ENCODE assay signal across 10 mouse cellular contexts in the genomic region with DNA sequence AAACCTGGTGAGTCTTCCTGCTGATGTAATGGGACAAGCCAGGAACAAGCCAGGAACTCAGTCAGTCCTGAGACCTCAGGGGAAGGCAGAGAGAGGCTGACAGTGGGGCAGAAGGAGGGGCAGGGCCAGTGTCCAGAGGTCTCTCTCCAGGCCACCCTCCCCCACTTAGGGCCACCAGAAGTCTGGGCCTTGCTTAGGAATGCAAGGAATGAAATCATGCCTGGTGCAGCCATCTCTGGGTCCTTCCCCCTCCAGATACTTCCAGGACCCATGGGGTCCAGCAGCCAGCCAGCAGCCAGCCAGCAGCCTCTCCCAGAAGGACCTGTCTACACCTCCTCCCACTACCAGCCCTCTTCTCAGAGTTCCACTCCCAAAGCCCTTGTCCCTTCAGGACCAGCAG. TPM values are rescaled to one million over a fixed set of nuclear protein-coding genes. Genes with fewer than 3 reads are reported as not detected.
DNase-seq lines count a peak whose midpoint lies in the region; ATAC-seq lines count a peak whose summit lies in the region.
"Had no signal": no experiment of that assay in that cellular context is flagged by ENCODE, and none has a peak within 500 bp of the region (broad histone marks: within the 10 kb centered on the region; RNA-seq: fewer than 3 reads in every experiment).

No protein-coding gene starts in this region.

- no peaks in the 10 kb centered on the region for H3K27me3 ChIP-seq in hindbrain, embryonic 10.5 days (ENCODE audit: insufficient read depth, poor library complexity, severe bottlenecking)
- H3K27me3 ChIP-seq in hindbrain, embryonic 14.5 days (ENCODE audit: control insufficient read depth, insufficient read depth, low read length) = no peaks in the 10 kb centered on the region
- no peaks in the 10 kb centered on the region for H3K27me3 ChIP-seq in intestine, embryonic 16.5 days (replicated peaks; ENCODE audit: control insufficient read depth, insufficient read depth, low read length)
- no peaks in the 10 kb centered on the region for H3K27me3 ChIP-seq in limb, embryonic 15.5 days

- peaks cover 96% of the 10 kb centered on the region for H3K4me1 ChIP-seq in hindbrain, embryonic 10.5 days (replicated peaks)
- H3K4me1 ChIP-seq in hindbrain, embryonic 14.5 days (replicated peaks; ENCODE audit: control insufficient read depth, insufficient read depth, low read length) = peaks cover 17% of the 10 kb centered on the region; the same call in 1 of the 2 replicates
- peaks cover 80% of the 10 kb centered on the region for H3K4me1 ChIP-seq in intestine, embryonic 16.5 days (ENCODE audit: control insufficient read depth, insufficient read depth, low read length)
- H3K4me1 ChIP-seq in limb, embryonic 15.5 days = peaks cover 70% of the 10 kb centered on the region

- peaks cover 13% of the 10 kb centered on the region for H3K36me3 ChIP-seq in hindbrain, embryonic 10.5 days
- no peaks in the 10 kb centered on the region for H3K36me3 ChIP-seq in hindbrain, embryonic 14.5 days (replicated peaks; ENCODE audit: control insufficient read depth, insufficient read depth)
- no peaks in the 10 kb centered on the region for H3K36me3 ChIP-seq in intestine, embryonic 16.5 days (ENCODE audit: control insufficient read depth, insufficient read depth, low read length)
- peaks cover 2% of the 10 kb centered on the region; the same call in 1 of the 2 replicates for H3K36me3 ChIP-seq in limb, embryonic 15.5 days

- H3K4me2 ChIP-seq in hindbrain, embryonic 14.5 days (replicated peaks) = no peak overlapping the region
- H3K4me2 ChIP-seq in intestine, embryonic 16.5 days (ENCODE audit: low read depth, low read length) = no peak overlapping the region
- no peak overlapping the region for H3K4me2 ChIP-seq in limb, embryonic 15.5 days

- peak; percentile 33 for DNase-seq in hindbrain, embryonic 10.5 days (ENCODE audit: low spot score)
- DNase-seq in hindbrain, embryonic 14.5 days (ENCODE audit: low spot score) = no peak
- DNase-seq in embryo, embryonic 10 days (ENCODE audit: low spot score) = peak; percentile 67
- no peak for DNase-seq in cerebellum, adult 9-11 months
- DNase-seq in cerebellum, adult 9-10 months = no peak
- DNase-seq in spleen, postnatal 14 days (ENCODE audit: low spot score in 2 of 2) = no peak

- ATAC-seq in hindbrain, embryonic 14.5 days (ENCODE audit: low FRiP score) = no peak
- ATAC-seq in intestine, embryonic 16.5 days = no peak
- ATAC-seq in limb, embryonic 15.5 days (ENCODE audit: insufficient number of reproducible peaks, low FRiP score, low TSS enrichment, low read depth) = no peak
- ATAC-seq: forebrain, embryonic 16.5 days had no signal

- H3K4me3 ChIP-seq in hindbrain, embryonic 10.5 days = peak overlapping the region; percentile 16; the same call in 1 of the 2 replicates
- H3K4me3 ChIP-seq in hindbrain, embryonic 14.5 days (replicated peaks; ENCODE audit: low read length) = no peak overlapping the region
- H3K4me3 ChIP-seq in intestine, embryonic 16.5 days (ENCODE audit: low read length) = no peak overlapping the region
- no peak overlapping the region for H3K4me3 ChIP-seq in limb, embryonic 15.5 days

- H3K9me3 ChIP-seq in hindbrain, embryonic 10.5 days = no peaks in the 10 kb centered on the region
- no peaks in the 10 kb centered on the region for H3K9me3 ChIP-seq in hindbrain, embryonic 14.5 days (ENCODE audit: control insufficient read depth, low read length)
- H3K9me3 ChIP-seq in intestine, embryonic 16.5 days (ENCODE audit: control insufficient read depth, low read length) = no peaks in the 10 kb centered on the region
- H3K9me3 ChIP-seq in limb, embryonic 15.5 days = no peaks in the 10 kb centered on the region

- H3K27ac ChIP-seq in hindbrain, embryonic 10.5 days = peak overlapping the region; percentile 76
- H3K27ac ChIP-seq in hindbrain, embryonic 14.5 days = no peak overlapping the region
- H3K27ac ChIP-seq in intestine, embryonic 16.5 days (ENCODE audit: low read length) = no peak overlapping the region
- H3K27ac ChIP-seq in limb, embryonic 15.5 days = peak overlapping the region; percentile 38; the same call in 1 of the 2 replicates

- no peak overlapping the region for H3K9ac ChIP-seq in hindbrain, embryonic 14.5 days
- H3K9ac ChIP-seq in intestine, embryonic 16.5 days (ENCODE audit: low read depth, low read length) = 0 out of 2 replicates have a peak overlapping the region, but pooled peaks have one; percentile 32
- H3K9ac ChIP-seq in limb, embryonic 15.5 days = peak overlapping the region; percentile 11; the same call in 1 of the 2 replicates

RNA-seq across cellular contexts. Expression of a gene that starts 10.3 kb away (rescaled TPM):
- polyA plus RNA-seq in hindbrain, embryonic 10.5 days (2016; fragmentation: Nextera tagmentation; extraction: Ambion mirVana) = 34.0 and 44.0 TPM in 2 replicates
- 26.8 and 27.6 TPM in 2 replicates for polyA plus RNA-seq in hindbrain, embryonic 14.5 days (2014; fragmentation: Nextera tagmentation; extraction: Ambion mirVana)
- 7.8 and 9.7 TPM in 2 replicates for polyA plus RNA-seq in intestine, embryonic 16.5 days (2015; fragmentation: Nextera tagmentation; extraction: Ambion mirVana)
- polyA plus RNA-seq in limb, embryonic 15.5 days (2015; fragmentation: Nextera tagmentation; extraction: Ambion mirVana) = 26.3 and 28.3 TPM in 2 replicates

RNA-seq across cellular contexts. Expression of a gene that starts 10.3 kb away (rescaled TPM):
- 51.8 and 66.0 TPM in 2 replicates for polyA plus RNA-seq in hindbrain, embryonic 10.5 days (2016; fragmentation: Nextera tagmentation; extraction: Ambion mirVana)
- polyA plus RNA-seq in hindbrain, embryonic 14.5 days (2014; fragmentation: Nextera tagmentation; extraction: Ambion mirVana) = 13.2 and 14.2 TPM in 2 replicates
- polyA plus RNA-seq in intestine, embryonic 16.5 days (2015; fragmentation: Nextera tagmentation; extraction: Ambion mirVana) = 51.2 and 55.4 TPM in 2 replicates
- polyA plus RNA-seq in limb, embryonic 15.5 days (2015; fragmentation: Nextera tagmentation; extraction: Ambion mirVana) = 33.7 and 34.9 TPM in 2 replicates

RNA-seq across cellular contexts. Expression of a gene that starts 40.6 kb away (rescaled TPM):
- polyA plus RNA-seq in hindbrain, embryonic 10.5 days (2016; fragmentation: Nextera tagmentation; extraction: Ambion mirVana) = 0.10 TPM in 1 of 2 replicates, not detected in the other
- 0.12 and 0.13 TPM in 2 replicates for polyA plus RNA-seq in hindbrain, embryonic 14.5 days (2014; fragmentation: Nextera tagmentation; extraction: Ambion mirVana)
- polyA plus RNA-seq in intestine, embryonic 16.5 days (2015; fragmentation: Nextera tagmentation; extraction: Ambion mirVana) = 0.09 and 0.20 TPM in 2 replicates
- polyA plus RNA-seq in limb, embryonic 15.5 days (2015; fragmentation: Nextera tagmentation; extraction: Ambion mirVana) = 1.6 and 2.3 TPM in 2 replicates
- polyA plus RNA-seq: forebrain, embryonic 16.5 days had no signal

RNA-seq across cellular contexts. Expression of a gene that starts 43.5 kb away (rescaled TPM):
- not detected in 2 replicates for polyA plus RNA-seq in hindbrain, embryonic 10.5 days (2016; fragmentation: Nextera tagmentation; extraction: Ambion mirVana)
- polyA plus RNA-seq in hindbrain, embryonic 14.5 days (2014; fragmentation: Nextera tagmentation; extraction: Ambion mirVana) = 0.33 and 0.51 TPM in 2 replicates
- polyA plus RNA-seq in intestine, embryonic 16.5 days (2015; fragmentation: Nextera tagmentation; extraction: Ambion mirVana) = not detected in 2 replicates
- 1.8 and 1.9 TPM in 2 replicates for polyA plus RNA-seq in limb, embryonic 15.5 days (2015; fragmentation: Nextera tagmentation; extraction: Ambion mirVana)
- polyA plus RNA-seq: forebrain, embryonic 16.5 days had no signal

RNA-seq across cellular contexts. Expression of a gene that starts 47.0 kb away (rescaled TPM):
- polyA plus RNA-seq in hindbrain, embryonic 10.5 days (2016; fragmentation: Nextera tagmentation; extraction: Ambion mirVana) = not detected in 2 replicates
- polyA plus RNA-seq in hindbrain, embryonic 14.5 days (2014; fragmentation: Nextera tagmentation; extraction: Ambion mirVana) = not detected in 2 replicates
- polyA plus RNA-seq in intestine, embryonic 16.5 days (2015; fragmentation: Nextera tagmentation; extraction: Ambion mirVana) = 94.3 and 150 TPM in 2 replicates
- polyA plus RNA-seq in limb, embryonic 15.5 days (2015; fragmentation: Nextera tagmentation; extraction: Ambion mirVana) = not detected in 2 replicates
- polyA plus RNA-seq: brain, embryonic 14.5 days; forebrain, embryonic 16.5 days had no signal

Comparison
In these comparisons a context has a peak if more than half of its experiments do, and no peak if none do; other contexts are left out.
1. DNase-seq: peak in hindbrain, embryonic 10.5 days (single experiment) and embryo, embryonic 10 days (single experiment); none in hindbrain, embryonic 14.5 days (single experiment), cerebellum, adult 9-11 months (single experiment), cerebellum, adult 9-10 months (single experiment) and spleen, postnatal 14 days (0 of 2).
2. H3K27ac ChIP-seq: peak in hindbrain, embryonic 10.5 days (single experiment) and limb, embryonic 15.5 days (single experiment); none in hindbrain, embryonic 14.5 days (single experiment) and intestine, embryonic 16.5 days (single experiment).